8 mouse cellular contexts compared by ENCODE assay signal in genomic region chr7:19160115-19160514, GRCm38 (mm10). TPM values are rescaled to one million over a fixed set of nuclear protein-coding genes. Genes with fewer than 3 reads are reported as not detected.
A peak's percentile ranks its signal among the peaks of the same experiment; 100 is the strongest.
DNase-seq lines count a peak whose midpoint lies in the region; ATAC-seq and TF ChIP-seq lines count a peak whose summit lies in the region.

No protein-coding gene starts in this region.

- peak overlapping the region; percentile 80 for H3K9ac ChIP-seq in heart, embryonic 13.5 days
- peak overlapping the region; percentile 52 for H3K9ac ChIP-seq in hindbrain, postnatal 0 days (replicated peaks; ENCODE audit: low read length)

- H3K27ac ChIP-seq in heart, embryonic 13.5 days (replicated peaks): no peak overlapping the region
- no peak overlapping the region for H3K27ac ChIP-seq in hindbrain, postnatal 0 days

- no peak for TF ChIP-seq CTCF in hindbrain, postnatal 0 days (IDR thresholded peaks at IDR 0.05; ENCODE audit: low read depth)

- H3K9me3 ChIP-seq in heart, embryonic 13.5 days: no peaks in the 10 kb centered on the region
- no peaks in the 10 kb centered on the region for H3K9me3 ChIP-seq in hindbrain, postnatal 0 days (ENCODE audit: low read length)

- H3K4me1 ChIP-seq in heart, embryonic 13.5 days: peaks cover 45% of the 10 kb centered on the region
- H3K4me1 ChIP-seq in hindbrain, postnatal 0 days (ENCODE audit: insufficient read depth, low read length): peaks cover 11% of the 10 kb centered on the region; the same call in 1 of the 2 replicates

- 3% methylated on average over 20 of the region's 20 CpGs for whole genome bisulfite sequencing in heart, embryonic 13.5 days
- under 1% methylated on average over 18 of the region's 20 CpGs for WGBS in hindbrain, postnatal 0 days

- peaks cover 42% of the 10 kb centered on the region for H3K27me3 ChIP-seq in heart, embryonic 13.5 days (replicated peaks)
- no peaks in the 10 kb centered on the region for H3K27me3 ChIP-seq in hindbrain, postnatal 0 days (ENCODE audit: insufficient read depth, low read length)

- H3K4me3 ChIP-seq in heart, embryonic 13.5 days: peak overlapping the region; percentile 50
- H3K4me3 ChIP-seq in hindbrain, postnatal 0 days (ENCODE audit: low read length): peak overlapping the region; percentile 36

- H3K36me3 ChIP-seq in heart, embryonic 13.5 days: peaks cover under 1% of the 10 kb centered on the region
- H3K36me3 ChIP-seq in hindbrain, postnatal 0 days (ENCODE audit: insufficient read depth, low read length): no peaks in the 10 kb centered on the region

- H3K4me2 ChIP-seq in heart, embryonic 13.5 days: peak overlapping the region; percentile 79
- peak overlapping the region; percentile 57 for H3K4me2 ChIP-seq in hindbrain, postnatal 0 days (ENCODE audit: low read depth, low read length)

- DNase-seq in heart, adult 11 months: no peak
- peak; percentile 87 for DNase-seq in ZHBTc4 (ENCODE audit: low read depth, low spot score)
- DNase-seq in hindbrain, postnatal 0 days (ENCODE audit: low spot score): peak; percentile 63
- DNase-seq in lung, postnatal 14 days: peak; percentile 29
- DNase-seq in adrenal gland, postnatal 4 days (ENCODE audit: low spot score in 2 of 2): no peak
- no peak for DNase-seq in urinary bladder, postnatal 10 days (ENCODE audit: low spot score)
- DNase-seq in frontal cortex, adult 2 months (ENCODE audit: extremely low spot score in 1 of 2, low spot score in 1 of 2): no peak

- ATAC-seq in heart, embryonic 13.5 days (ENCODE audit: extremely low read depth, insufficient number of reproducible peaks, low FRiP score, low TSS enrichment): no peak
- ATAC-seq in hindbrain, postnatal 0 days: peak; percentile 74

RNA-seq across cellular contexts. Expression of gene Gipr, which starts 5.8 kb away (rescaled TPM):
- 9.9 and 14.6 TPM in 2 replicates for polyA plus RNA-seq in heart, embryonic 13.5 days (2015; fragmentation: Nextera tagmentation; extraction: Ambion mirVana)
- total RNA-seq in hindbrain, postnatal 0 days (2014; rRNA removed): 2.0 and 3.0 TPM in 2 replicates
- polyA plus RNA-seq in hindbrain, postnatal 0 days (2015; fragmentation: Nextera tagmentation; extraction: Ambion mirVana): 0.85 and 1.3 TPM in 2 replicates
- 1 to 10 TPM; 1.9 to 2.5 TPM for total RNA-seq in adrenal gland, postnatal 4 days (2021)
- 11.0 and 11.9 TPM in 2 replicates for polyA plus RNA-seq in frontal cortex, adult 2 months (2012; rRNA removed)

RNA-seq across cellular contexts. Expression of gene Snrpd2, which starts 10.6 kb away (rescaled TPM):
- polyA plus RNA-seq in heart, embryonic 13.5 days (2015; fragmentation: Nextera tagmentation; extraction: Ambion mirVana): 107 and 113 TPM in 2 replicates
- total RNA-seq in hindbrain, postnatal 0 days (2014; rRNA removed): 34.1 and 42.9 TPM in 2 replicates
- 114 and 118 TPM in 2 replicates for polyA plus RNA-seq in hindbrain, postnatal 0 days (2015; fragmentation: Nextera tagmentation; extraction: Ambion mirVana)
- total RNA-seq in adrenal gland, postnatal 4 days (2021): 100 to 1,000 TPM; 111 to 116 TPM
- 70.7 and 83.9 TPM in 2 replicates for polyA plus RNA-seq in frontal cortex, adult 2 months (2012; rRNA removed)

RNA-seq across cellular contexts. Expression of gene Qpctl, which starts 11.0 kb away (rescaled TPM):
- polyA plus RNA-seq in heart, embryonic 13.5 days (2015; fragmentation: Nextera tagmentation; extraction: Ambion mirVana): 9.5 and 9.7 TPM in 2 replicates
- 17.3 and 18.3 TPM in 2 replicates for total RNA-seq in hindbrain, postnatal 0 days (2014; rRNA removed)
- 24.7 and 25.5 TPM in 2 replicates for polyA plus RNA-seq in hindbrain, postnatal 0 days (2015; fragmentation: Nextera tagmentation; extraction: Ambion mirVana)
- total RNA-seq in adrenal gland, postnatal 4 days (2021): 10 to 100 TPM; 16.1 TPM
- 15.3 and 16.7 TPM in 2 replicates for polyA plus RNA-seq in frontal cortex, adult 2 months (2012; rRNA removed)

RNA-seq across cellular contexts. Expression of gene Eml2, which starts 16.1 kb away (rescaled TPM):
- polyA plus RNA-seq in heart, embryonic 13.5 days (2015; fragmentation: Nextera tagmentation; extraction: Ambion mirVana): 15.8 and 20.6 TPM in 2 replicates
- total RNA-seq in hindbrain, postnatal 0 days (2014; rRNA removed): 88.2 and 103 TPM in 2 replicates
- polyA plus RNA-seq in hindbrain, postnatal 0 days (2015; fragmentation: Nextera tagmentation; extraction: Ambion mirVana): 15.0 and 18.9 TPM in 2 replicates
- total RNA-seq in adrenal gland, postnatal 4 days (2021): 10 to 100 TPM; 44.8 to 46.7 TPM
- polyA plus RNA-seq in frontal cortex, adult 2 months (2012; rRNA removed): 134 and 136 TPM in 2 replicates

RNA-seq across cellular contexts. Expression of gene Fbxo46, which starts 40.5 kb away (rescaled TPM):
- 8.0 and 8.6 TPM in 2 replicates for polyA plus RNA-seq in heart, embryonic 13.5 days (2015; fragmentation: Nextera tagmentation; extraction: Ambion mirVana)
- 19.6 and 23.8 TPM in 2 replicates for total RNA-seq in hindbrain, postnatal 0 days (2014; rRNA removed)
- 7.7 and 9.0 TPM in 2 replicates for polyA plus RNA-seq in hindbrain, postnatal 0 days (2015; fragmentation: Nextera tagmentation; extraction: Ambion mirVana)
- 10 to 100 TPM; 13.7 to 14.6 TPM for total RNA-seq in adrenal gland, postnatal 4 days (2021)
- polyA plus RNA-seq in frontal cortex, adult 2 months (2012; rRNA removed): 8.4 and 9.0 TPM in 2 replicates

Comparison
In these comparisons a context has a peak if more than half of its experiments do, and no peak if none do; other contexts are left out.
1. DNase-seq: peak in ZHBTc4 (single experiment), hindbrain, postnatal 0 days (single experiment) and lung, postnatal 14 days (single experiment); none in heart, adult 11 months (single experiment), adrenal gland, postnatal 4 days (0 of 2), urinary bladder, postnatal 10 days (single experiment) and frontal cortex, adult 2 months (0 of 2).